Mouse (Mus musculus): ENCODE data around the gene Pafah1b2. TPM values are rescaled to one million over a fixed set of nuclear protein-coding genes. Genes with fewer than 3 reads are reported as not detected.

The Pafah1b2 gene
- polyA plus RNA-seq, 1 experiment: 76.6 TPM

GRCm38 (mm10) chr9:46050203-46050602 lies 37.7 kb upstream of the Pafah1b2 start:
- Histone ChIP-seq H3K4me3 (ENCODE audit: low read depth, low read length) (no peak overlapping the region), H3K9ac (ENCODE audit: low read depth, poor library complexity, severe bottlenecking) (no peak overlapping the region), H3K27ac (ENCODE audit: insufficient read depth, low read length) (no peak overlapping the region), H3K27me3 (ENCODE audit: control insufficient read depth, insufficient read depth, low read length, poor library complexity, severe bottlenecking) (no peaks in the 10 kb centered on the region), H3K9me3 (replicated peaks; ENCODE audit: control insufficient read depth, insufficient read depth, low read length, poor library complexity, severe bottlenecking) (no peaks in the 10 kb centered on the region), H3K4me1 (ENCODE audit: control insufficient read depth, insufficient read depth, low read length) (no peaks in the 10 kb centered on the region), H3K36me3 (ENCODE audit: control insufficient read depth, insufficient read depth, low read length, poor library complexity, severe bottlenecking) (no peaks in the 10 kb centered on the region)
- no peak for TF ChIP-seq CTCF (IDR thresholded peaks at IDR 0.05; ENCODE audit: low read depth, low read length)
- no peak for TF ChIP-seq EP300 (IDR thresholded peaks at IDR 0.05; ENCODE audit: insufficient read depth, low read depth, low read length)
- no peak for TF ChIP-seq POLR2A (IDR thresholded peaks at IDR 0.05; ENCODE audit: insufficient read depth, low read length)

DNA sequence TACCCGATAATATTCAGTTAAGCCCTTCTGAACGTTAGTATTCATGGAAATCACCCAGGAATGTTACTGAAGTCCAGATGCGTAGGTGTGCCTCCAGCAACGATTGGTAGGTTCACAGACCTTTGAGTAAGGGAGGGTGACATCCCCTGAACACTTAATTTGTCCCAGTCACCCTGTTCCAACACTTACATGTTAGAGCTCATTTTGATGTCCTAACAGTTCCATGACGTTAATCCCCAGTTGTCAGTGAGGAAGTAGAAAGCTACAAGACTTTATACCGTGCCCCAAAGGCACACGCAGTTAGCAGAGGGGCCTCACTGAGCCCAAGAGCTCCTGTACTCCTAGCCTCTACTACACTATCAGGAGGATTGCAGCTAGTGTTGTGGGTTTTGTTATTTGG lies 37.0 kb upstream of the Pafah1b2 start:
- H3K36me3 ChIP-seq (ENCODE audit: control insufficient read depth, insufficient read depth, low read length, poor library complexity, severe bottlenecking): no peaks in the 10 kb centered on the region
- H3K27me3 ChIP-seq (ENCODE audit: control insufficient read depth, insufficient read depth, low read length, poor library complexity, severe bottlenecking): no peaks in the 10 kb centered on the region
- no peak overlapping the region for H3K9ac ChIP-seq (ENCODE audit: low read depth, poor library complexity, severe bottlenecking)
- H3K4me3 ChIP-seq (ENCODE audit: low read depth, low read length): no peak overlapping the region
- no peak overlapping the region for H3K27ac ChIP-seq (ENCODE audit: insufficient read depth, low read length)
- H3K4me1 ChIP-seq (ENCODE audit: control insufficient read depth, insufficient read depth, low read length): no peaks in the 10 kb centered on the region
- no peaks in the 10 kb centered on the region for H3K9me3 ChIP-seq (replicated peaks; ENCODE audit: control insufficient read depth, insufficient read depth, low read length, poor library complexity, severe bottlenecking)
- TF ChIP-seq POLR2A (IDR thresholded peaks at IDR 0.05; ENCODE audit: insufficient read depth, low read length) (no peak), CTCF (IDR thresholded peaks at IDR 0.05; ENCODE audit: low read depth, low read length) (no peak)

GRCm38 (mm10) chr9:46046724-46047517 lies 34.4 kb upstream of the Pafah1b2 start:
- no peak overlapping the region for H3K4me3 ChIP-seq (ENCODE audit: low read depth, low read length)
- no peaks in the 10 kb centered on the region for H3K4me1 ChIP-seq (ENCODE audit: control insufficient read depth, insufficient read depth, low read length)
- H3K9ac ChIP-seq (ENCODE audit: low read depth, poor library complexity, severe bottlenecking): no peak overlapping the region
- no peaks in the 10 kb centered on the region for H3K27me3 ChIP-seq (ENCODE audit: control insufficient read depth, insufficient read depth, low read length, poor library complexity, severe bottlenecking)
- H3K9me3 ChIP-seq (replicated peaks; ENCODE audit: control insufficient read depth, insufficient read depth, low read length, poor library complexity, severe bottlenecking): no peaks in the 10 kb centered on the region
- no peaks in the 10 kb centered on the region for H3K36me3 ChIP-seq (ENCODE audit: control insufficient read depth, insufficient read depth, low read length, poor library complexity, severe bottlenecking)
- TF ChIP-seq EP300 (IDR thresholded peaks at IDR 0.05; ENCODE audit: insufficient read depth, low read depth, low read length) (no peak), POLR2A (IDR thresholded peaks at IDR 0.05; ENCODE audit: insufficient read depth, low read length) (no peak), CTCF (IDR thresholded peaks at IDR 0.05; ENCODE audit: low read depth, low read length) (no peak)
- H3K27ac ChIP-seq (ENCODE audit: insufficient read depth, low read length): no peak overlapping the region

GRCm38 (mm10) chr9:46043626-46044025 lies 31.1 kb upstream of the Pafah1b2 start:
- Histone ChIP-seq H3K4me3 (ENCODE audit: low read depth, low read length) (no peak overlapping the region), H3K27me3 (ENCODE audit: control insufficient read depth, insufficient read depth, low read length, poor library complexity, severe bottlenecking) (no peaks in the 10 kb centered on the region; the same call in 1 of the 2 replicates), H3K27ac (ENCODE audit: insufficient read depth, low read length) (no peak overlapping the region), H3K36me3 (ENCODE audit: control insufficient read depth, insufficient read depth, low read length, poor library complexity, severe bottlenecking) (no peaks in the 10 kb centered on the region), H3K9ac (ENCODE audit: low read depth, poor library complexity, severe bottlenecking) (no peak overlapping the region), H3K9me3 (replicated peaks; ENCODE audit: control insufficient read depth, insufficient read depth, low read length, poor library complexity, severe bottlenecking) (no peaks in the 10 kb centered on the region), H3K4me1 (ENCODE audit: control insufficient read depth, insufficient read depth, low read length) (no peaks in the 10 kb centered on the region)
- no peak for TF ChIP-seq EP300 (IDR thresholded peaks at IDR 0.05; ENCODE audit: insufficient read depth, low read depth, low read length)
- TF ChIP-seq POLR2A (IDR thresholded peaks at IDR 0.05; ENCODE audit: insufficient read depth, low read length): no peak
- TF ChIP-seq CTCF (IDR thresholded peaks at IDR 0.05; ENCODE audit: low read depth, low read length): no peak

DNA sequence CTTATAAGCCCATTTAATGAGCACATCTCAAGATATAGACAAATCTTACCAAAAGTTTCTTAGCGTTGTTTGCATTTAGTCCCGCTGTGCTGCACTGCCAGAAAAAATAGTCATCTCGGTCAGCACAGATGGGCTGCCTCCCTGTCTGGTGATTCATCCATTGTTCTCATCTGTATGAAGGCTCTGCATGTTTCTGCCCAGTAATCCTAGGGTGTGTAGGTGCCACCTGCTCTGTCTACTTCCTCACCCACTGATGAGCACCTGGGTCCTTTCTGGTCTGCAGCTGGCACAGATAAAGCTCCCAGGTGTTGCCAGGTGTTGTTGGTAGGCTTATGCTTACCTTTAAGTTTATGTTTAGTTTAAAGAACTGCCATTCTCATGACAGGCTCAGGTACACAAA lies 29.9 kb upstream of the Pafah1b2 start:
- TF ChIP-seq EP300 (IDR thresholded peaks at IDR 0.05; ENCODE audit: insufficient read depth, low read depth, low read length) (no peak), CTCF (IDR thresholded peaks at IDR 0.05; ENCODE audit: low read depth, low read length) (no peak), POLR2A (IDR thresholded peaks at IDR 0.05; ENCODE audit: insufficient read depth, low read length) (no peak)
- no peaks in the 10 kb centered on the region for H3K36me3 ChIP-seq (ENCODE audit: control insufficient read depth, insufficient read depth, low read length, poor library complexity, severe bottlenecking)
- no peak overlapping the region for H3K27ac ChIP-seq (ENCODE audit: insufficient read depth, low read length)
- no peak overlapping the region for H3K9ac ChIP-seq (ENCODE audit: low read depth, poor library complexity, severe bottlenecking)
- no peaks in the 10 kb centered on the region for H3K9me3 ChIP-seq (replicated peaks; ENCODE audit: control insufficient read depth, insufficient read depth, low read length, poor library complexity, severe bottlenecking)
- H3K4me3 ChIP-seq (ENCODE audit: low read depth, low read length): no peak overlapping the region
- H3K27me3 ChIP-seq (ENCODE audit: control insufficient read depth, insufficient read depth, low read length, poor library complexity, severe bottlenecking): no peaks in the 10 kb centered on the region; the same call in 1 of the 2 replicates
- no peaks in the 10 kb centered on the region for H3K4me1 ChIP-seq (ENCODE audit: control insufficient read depth, insufficient read depth, low read length)

GRCm38 (mm10) chr9:46041186-46041585 lies 28.7 kb upstream of the Pafah1b2 start:
- Histone ChIP-seq H3K27me3 (ENCODE audit: control insufficient read depth, insufficient read depth, low read length, poor library complexity, severe bottlenecking) (no peaks in the 10 kb centered on the region; the same call in 1 of the 2 replicates), H3K27ac (ENCODE audit: insufficient read depth, low read length) (no peak overlapping the region), H3K9ac (ENCODE audit: low read depth, poor library complexity, severe bottlenecking) (no peak overlapping the region), H3K36me3 (ENCODE audit: control insufficient read depth, insufficient read depth, low read length, poor library complexity, severe bottlenecking) (no peaks in the 10 kb centered on the region), H3K9me3 (replicated peaks; ENCODE audit: control insufficient read depth, insufficient read depth, low read length, poor library complexity, severe bottlenecking) (no peaks in the 10 kb centered on the region), H3K4me3 (ENCODE audit: low read depth, low read length) (no peak overlapping the region), H3K4me1 (ENCODE audit: control insufficient read depth, insufficient read depth, low read length) (no peaks in the 10 kb centered on the region)
- TF ChIP-seq POLR2A (IDR thresholded peaks at IDR 0.05; ENCODE audit: insufficient read depth, low read length): no peak
- TF ChIP-seq EP300 (IDR thresholded peaks at IDR 0.05; ENCODE audit: insufficient read depth, low read depth, low read length): no peak
- TF ChIP-seq CTCF (IDR thresholded peaks at IDR 0.05; ENCODE audit: low read depth, low read length): no peak
